Mouse (Mus musculus) NIH3T3 (cell line): Measurements from ENCODE around the gene Src.
A peak's percentile ranks its signal among the peaks of the same experiment; 100 is the strongest.
"Not testable (repeated sequence)": the region's sequence is repeated elsewhere in the genome, so short reads cannot be mapped to it uniquely, and the experiment has no call there.

Experiments used
- DNase-seq: peaks from one replicate; pipeline ENCODE4 v3.0.0-alpha.2; 2012; ENCODE audit warnings: low read depth

Gene Src

GRCm38 (mm10) chr2:157418206-157418605, at the start of gene Src:
Gene Src, plus strand, starts transcription at chr2:157418444.
- no peak for DNase-seq

- DNase-seq: no peak
Observed at GRCm38 (mm10) chr2:157371696-157372095, 46.5 kb upstream of the Src start.

GRCm38 (mm10) chr2:157373681-157374080, 44.6 kb upstream of the Src start:
- peak; percentile 44 for DNase-seq

DNA sequence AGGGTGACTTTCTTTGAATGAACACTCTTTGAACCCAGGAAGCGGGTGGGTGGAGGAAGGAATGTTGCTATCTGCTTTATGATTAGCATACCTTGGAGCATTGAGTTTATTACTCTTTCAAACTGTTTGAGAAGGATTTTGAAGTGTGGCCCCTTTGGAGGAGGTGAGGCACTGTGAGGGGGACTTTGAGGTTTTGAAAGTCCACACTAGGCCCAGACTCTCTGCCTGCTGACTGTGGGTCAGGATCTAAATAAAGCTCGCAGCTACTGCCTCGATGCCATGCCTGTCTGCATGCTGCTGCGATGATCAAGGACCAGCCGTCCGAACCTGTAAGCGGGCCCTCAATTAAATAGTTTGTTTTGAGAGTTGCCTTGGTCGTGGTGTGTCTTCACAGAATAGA, 43.2 kb upstream of the Src start:
- no peak for DNase-seq

GRCm38 (mm10) chr2:157375794-157376757, 42.2 kb upstream of the Src start:
- peak; percentile 36 for DNase-seq

DNA sequence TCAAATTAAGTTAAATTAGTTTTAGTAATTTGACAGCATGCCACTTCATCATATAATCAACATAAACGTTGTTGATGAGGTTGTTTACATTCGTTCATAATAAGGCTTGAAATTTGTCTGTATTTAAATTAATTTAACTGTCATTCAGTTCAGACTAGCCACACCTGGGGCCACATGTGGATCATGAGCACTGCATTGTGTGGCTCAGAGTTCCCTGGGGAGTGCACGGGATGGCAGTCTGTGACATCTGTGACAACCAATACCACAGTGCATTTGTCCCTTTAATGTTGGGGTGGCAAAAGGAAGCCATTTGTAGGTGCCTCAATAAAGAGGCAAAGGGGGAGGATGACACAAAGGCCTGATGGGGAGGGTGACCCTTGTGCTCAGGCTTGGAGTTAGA, 41.2 kb upstream of the Src start:
- no peak for DNase-seq

- DNase-seq: no peak
Observed at GRCm38 (mm10) chr2:157384836-157385235, 33.4 kb upstream of the Src start.

DNA sequence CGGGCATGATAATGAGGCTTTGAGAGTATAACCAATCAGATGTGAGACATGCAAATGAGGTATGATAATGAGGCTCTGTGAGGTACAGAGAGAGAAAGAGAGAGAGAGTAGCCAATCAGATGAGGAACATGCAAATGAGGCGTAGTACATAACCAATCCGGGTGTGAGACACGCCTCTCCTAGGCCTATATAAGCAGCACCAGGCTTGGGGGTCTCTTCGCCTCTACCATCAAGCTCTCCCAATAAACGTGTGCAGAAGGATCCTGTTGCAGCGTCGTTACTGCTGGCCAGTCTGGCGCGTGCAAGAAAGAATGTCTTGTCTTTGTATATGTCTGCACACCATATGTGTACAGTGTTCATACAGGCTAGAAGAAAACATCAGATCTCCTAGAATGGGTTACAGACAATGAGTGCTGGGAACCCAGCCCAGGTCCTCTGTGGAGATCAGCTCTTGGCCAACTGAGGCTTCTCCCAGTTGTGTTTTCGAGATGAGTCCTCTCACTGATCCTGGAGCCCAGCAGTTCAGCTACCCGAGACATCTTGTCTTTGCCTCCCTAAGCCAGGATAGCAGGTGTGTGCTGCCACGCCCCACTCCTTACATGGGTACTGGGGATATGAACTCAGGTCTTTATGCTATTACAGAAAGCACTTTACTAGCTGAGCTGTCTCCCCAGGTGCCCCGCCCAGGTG, 29.2 kb upstream of the Src start:
- not testable (repeated sequence) for DNase-seq

DNA sequence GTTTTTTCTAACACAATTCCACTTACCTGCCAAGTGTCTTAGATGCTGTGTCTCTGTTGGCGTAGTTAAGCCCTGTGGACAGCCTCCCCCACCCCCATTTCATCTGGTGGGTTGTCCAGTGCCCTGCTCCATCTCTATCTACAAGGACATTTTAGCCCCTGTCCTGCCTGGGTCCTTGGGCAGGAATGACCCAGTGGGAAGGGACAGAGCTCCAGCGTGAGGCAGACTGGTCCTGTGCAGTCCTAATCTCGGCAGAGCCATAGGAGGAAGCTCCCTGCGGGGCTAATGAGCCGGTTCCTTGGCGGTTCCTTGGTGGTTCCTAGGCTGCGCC, 28.7 kb upstream of the Src start:
- DNase-seq: no peak

GRCm38 (mm10) chr2:157392331-157392730, 25.9 kb upstream of the Src start:
- no peak for DNase-seq

- DNase-seq: no peak
Observed at GRCm38 (mm10) chr2:157393549-157393948, 24.7 kb upstream of the Src start.

GRCm38 (mm10) chr2:157394868-157395267, 23.4 kb upstream of the Src start:
- DNase-seq: no peak

DNA sequence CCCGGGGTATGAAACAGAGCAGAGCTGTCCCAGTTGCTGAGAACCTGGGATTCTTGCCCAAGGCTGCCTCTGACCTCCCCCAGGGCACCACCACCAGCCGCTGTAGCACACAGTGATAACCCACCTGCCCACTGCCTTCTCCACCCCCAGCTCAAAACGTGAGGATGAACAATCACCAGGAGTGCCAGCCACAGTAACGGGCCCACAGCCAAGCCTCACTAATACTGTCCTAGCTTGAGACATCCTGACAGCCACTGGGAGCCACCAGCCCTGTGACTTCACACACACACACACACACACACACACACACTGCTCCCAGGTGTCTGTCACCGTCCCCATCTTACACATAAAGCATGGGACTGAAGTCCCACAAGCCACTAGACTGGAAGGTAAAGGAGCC, 22.9 kb upstream of the Src start:
- no peak for DNase-seq

GRCm38 (mm10) chr2:157395960-157396359, 22.3 kb upstream of the Src start:
- DNase-seq: no peak

DNA sequence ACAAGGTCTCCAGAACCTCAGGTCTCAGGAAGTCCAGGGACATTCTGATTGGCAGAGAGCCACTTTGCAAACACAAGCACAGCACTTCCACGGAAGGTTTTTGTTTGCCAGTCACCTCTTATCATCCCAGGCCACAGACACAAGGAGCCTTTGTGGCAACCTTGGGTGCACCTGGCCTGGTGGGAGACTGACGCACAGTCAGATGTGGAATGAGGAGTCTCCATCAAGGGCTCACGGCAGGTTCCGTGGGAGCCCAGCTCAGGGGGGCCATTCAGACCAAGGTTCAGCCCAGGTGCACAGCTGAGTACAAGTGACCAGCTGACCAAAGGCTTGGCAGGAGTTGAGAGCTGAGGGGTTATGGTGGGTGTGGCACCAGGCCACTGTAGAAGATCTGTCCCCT, 20.9 kb upstream of the Src start:
- no peak for DNase-seq

- DNase-seq: no peak
Observed at GRCm38 (mm10) chr2:157398539-157398938, 19.7 kb upstream of the Src start.

DNA sequence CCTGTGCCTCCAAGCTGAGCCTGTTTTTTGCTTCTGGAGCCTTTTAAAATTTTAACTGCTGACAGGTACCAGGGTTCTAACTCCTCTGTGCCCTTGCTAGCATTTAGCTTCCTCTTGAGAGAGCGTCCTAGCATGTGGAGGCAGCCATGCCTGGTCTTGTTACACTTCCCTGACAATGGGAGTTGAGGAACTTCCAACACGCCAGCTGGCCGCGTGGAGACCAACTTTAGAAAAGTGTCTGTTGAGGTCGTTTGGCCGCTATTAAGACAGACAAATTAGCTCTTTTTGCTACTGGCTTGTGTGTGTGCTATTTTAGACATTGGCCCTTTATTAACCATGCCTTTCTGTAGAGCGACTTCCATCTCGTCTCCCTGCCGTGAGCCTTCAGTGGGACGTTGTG, 18.4 kb upstream of the Src start:
- no peak for DNase-seq

GRCm38 (mm10) chr2:157400491-157400890, 17.8 kb upstream of the Src start:
- DNase-seq: no peak

DNA sequence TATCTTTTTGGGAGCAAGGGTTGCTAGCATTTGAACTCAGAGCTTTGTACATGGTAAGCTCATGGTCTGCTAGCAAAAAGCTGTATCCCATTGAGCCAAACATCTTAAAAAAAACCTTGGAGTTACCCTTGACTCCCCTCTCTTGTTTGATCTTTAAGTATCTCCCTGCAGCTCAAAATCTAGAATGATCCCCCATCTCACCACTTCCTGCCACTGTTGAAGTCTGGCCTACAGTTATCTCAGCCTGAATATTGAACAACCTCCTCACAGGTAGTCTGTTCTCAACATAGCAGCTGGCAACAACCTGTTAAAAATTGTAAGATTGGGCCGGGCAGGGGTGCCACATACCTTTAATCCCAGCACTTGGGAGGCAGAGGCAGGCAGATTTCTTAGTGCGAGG, 17.0 kb upstream of the Src start:
- DNase-seq: no peak

- DNase-seq: peak; percentile 94
Observed at GRCm38 (mm10) chr2:157407596-157407995, 10.6 kb upstream of the Src start.

DNA sequence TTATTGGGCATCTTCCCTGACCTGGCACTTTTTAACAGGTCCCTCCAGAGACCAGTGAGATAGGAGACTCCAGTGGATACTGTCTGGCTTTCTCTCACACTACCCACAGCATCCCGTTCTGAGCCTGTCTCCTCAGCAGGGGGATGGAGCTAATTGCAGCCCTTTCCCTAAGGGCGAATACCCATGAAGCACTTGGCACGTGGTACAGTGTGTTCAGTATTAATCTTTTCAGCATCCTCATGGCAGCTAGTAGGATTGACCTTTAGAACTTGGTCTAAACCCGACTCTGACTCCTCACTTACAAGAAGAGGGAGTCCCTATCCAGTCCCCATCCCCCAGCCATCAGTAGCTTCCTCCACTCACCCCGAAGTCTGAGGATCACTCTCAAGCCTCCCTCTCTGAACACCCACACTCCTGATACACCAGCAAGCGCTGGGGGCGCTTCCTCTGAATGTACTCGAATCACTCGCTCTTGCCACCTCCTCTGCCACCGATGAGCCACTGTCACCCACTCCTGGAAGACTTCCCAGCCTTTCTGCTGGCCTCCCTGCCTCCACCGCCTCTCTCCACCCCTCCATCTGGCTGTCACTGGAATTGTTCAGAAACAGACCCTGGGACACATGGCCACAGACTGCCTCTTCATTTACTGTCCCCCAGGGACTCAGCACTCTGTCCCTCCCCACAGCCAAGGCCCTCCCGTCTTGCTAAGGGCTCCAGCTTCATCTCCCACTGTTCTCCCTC, 8.3 kb upstream of the Src start:
- DNase-seq: peak; percentile 24

DNA sequence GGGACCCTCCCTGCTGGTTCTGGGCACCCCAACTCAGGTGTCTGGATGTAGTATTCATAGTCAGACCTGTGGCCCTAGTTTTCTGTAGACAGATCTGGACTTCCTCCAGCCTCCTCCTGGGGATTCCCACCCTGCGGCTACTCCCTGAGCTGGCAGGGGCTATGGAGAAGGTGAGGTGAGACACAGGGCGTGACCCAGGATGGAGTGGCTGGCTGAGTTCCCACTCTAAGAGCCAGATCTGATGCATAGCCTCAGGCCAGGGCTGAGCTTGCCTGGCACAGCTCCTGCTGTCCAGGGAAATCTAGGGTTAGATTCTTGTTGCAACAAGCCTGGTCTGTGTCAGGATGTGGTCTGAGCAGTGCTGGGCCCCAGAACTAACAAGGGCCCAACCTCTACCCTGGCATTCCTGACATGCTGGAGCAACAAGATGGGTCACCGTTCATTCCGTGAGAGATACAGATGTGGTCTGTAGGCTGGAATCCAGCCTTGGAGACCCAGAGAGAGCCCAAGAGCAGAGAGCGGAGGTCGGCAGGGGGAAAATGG, 7.0 kb upstream of the Src start:
- peak; percentile 89 for DNase-seq
